Mouse (Mus musculus) heart, embryonic 16.5 days (tissue): ENCODE results near the gene Cdkl4. TPM values are rescaled to one million over a fixed set of nuclear protein-coding genes. Genes with fewer than 3 reads are reported as not detected.
"Not testable (repeated sequence)": the region's sequence is repeated elsewhere in the genome, so short reads cannot be mapped to it uniquely, and the experiment has no call there.

Experiments
- ATAC-seq: fragments of 200-750 bp; cut with Nextera tagmentation; replicated peaks from 2 replicates; pipeline ENCODE4 v1.8.0; 2017; ENCODE audit warnings: moderate number of reproducible peaks; ENCODE audit not compliant: insufficient read depth, low FRiP score; ENCODE audit errors: extremely low read depth
- H3K27ac ChIP-seq: fragments of 300-500 bp; sonication (generic); 2 replicates; pipeline ENCODE4 v1.5.1; 2014; ENCODE audit warnings: mild to moderate bottlenecking, low read length, control low read depth, moderate library complexity
- H3K27me3 ChIP-seq: fragments of 300-500 bp; sonication (generic); 2 replicates; pipeline ENCODE4 v1.6.1; 2014; ENCODE audit warnings: low read length, mixed read lengths; ENCODE audit not compliant: control insufficient read depth, insufficient read depth
- H3K36me3 ChIP-seq: fragments of 300-500 bp; sonication (generic); 2 replicates; pipeline ENCODE4 v1.6.1; 2014; ENCODE audit not compliant: control insufficient read depth, insufficient read depth
- H3K4me1 ChIP-seq: fragments of 300-500 bp; sonication (generic); 2 replicates; pipeline ENCODE4 v1.6.1; 2014; ENCODE audit warnings: low read length, mixed read lengths; ENCODE audit not compliant: control insufficient read depth, insufficient read depth
- H3K4me2 ChIP-seq: fragments of 300-500 bp; sonication (generic); 2 replicates; pipeline ENCODE4 v1.6.1; 2014; ENCODE audit warnings: low read depth, mild to moderate bottlenecking, control low read depth, low read length
- H3K4me3 ChIP-seq: fragments of 300-500 bp; sonication (generic); 2 replicates; pipeline ENCODE4 v1.5.1; 2014; ENCODE audit warnings: mild to moderate bottlenecking, control low read depth, low read length
- H3K9ac ChIP-seq: fragments of 300-500 bp; sonication (generic); 2 replicates; pipeline ENCODE4 v1.6.1; 2014; ENCODE audit warnings: low read length, control low read depth
- H3K9me3 ChIP-seq: fragments of 300-500 bp; sonication (generic); replicated peaks from 2 replicates; pipeline ENCODE4 v1.6.1; 2016; ENCODE audit warnings: low read length; ENCODE audit not compliant: control insufficient read depth
- WGBS: fragments of 180-500 bp; shearing (Covaris S2); extraction: QIAGEN DNeasy Blood & Tissue Kit; methylation state at CpG from one replicate; pipeline ENCODE4 v1.1.7; 2014; 5-methylcytosine and 5-hydroxymethylcytosine counted together
- polyA plus RNA-seq: library from polyadenylated mRNA; unstranded; fragments of >200 nt; fragmentation: Nextera tagmentation; extraction: Ambion mirVana; gene quantifications from 2 replicates; pipeline ENCODE4 v1.2.1, GENCODE M21; 2015

Gene Cdkl4
- polyA plus RNA-seq, 1 experiment from 2014 or later = 0.14 TPM

DNA sequence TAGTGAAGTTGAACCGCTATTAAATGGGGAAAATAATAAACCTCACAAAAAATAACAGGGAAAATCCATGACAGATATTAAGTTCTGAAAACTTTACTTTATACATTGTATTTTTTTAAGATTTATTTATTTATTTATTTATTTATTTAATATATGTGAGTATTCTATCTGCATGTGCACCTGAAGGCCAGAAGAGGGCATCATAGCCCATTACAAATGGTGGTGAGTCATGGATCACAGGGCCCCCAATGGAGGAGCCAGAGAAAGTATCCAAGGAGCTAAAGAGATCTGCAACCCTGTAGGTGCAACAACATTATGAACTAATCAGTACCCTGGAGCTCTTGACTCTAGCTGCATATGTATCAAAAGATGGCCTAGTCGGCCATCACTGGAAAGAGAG, 7.9 kb downstream of the Cdkl4 start:
- not testable (repeated sequence) for H3K4me2 ChIP-seq, H3K4me3 ChIP-seq, H3K9ac ChIP-seq, H3K4me1 ChIP-seq, H3K9me3 ChIP-seq, H3K27me3 ChIP-seq, ATAC-seq, H3K36me3 ChIP-seq, H3K27ac ChIP-seq
- WGBS = 98% methylated on average over 1 of the region's 2 CpGs

DNA sequence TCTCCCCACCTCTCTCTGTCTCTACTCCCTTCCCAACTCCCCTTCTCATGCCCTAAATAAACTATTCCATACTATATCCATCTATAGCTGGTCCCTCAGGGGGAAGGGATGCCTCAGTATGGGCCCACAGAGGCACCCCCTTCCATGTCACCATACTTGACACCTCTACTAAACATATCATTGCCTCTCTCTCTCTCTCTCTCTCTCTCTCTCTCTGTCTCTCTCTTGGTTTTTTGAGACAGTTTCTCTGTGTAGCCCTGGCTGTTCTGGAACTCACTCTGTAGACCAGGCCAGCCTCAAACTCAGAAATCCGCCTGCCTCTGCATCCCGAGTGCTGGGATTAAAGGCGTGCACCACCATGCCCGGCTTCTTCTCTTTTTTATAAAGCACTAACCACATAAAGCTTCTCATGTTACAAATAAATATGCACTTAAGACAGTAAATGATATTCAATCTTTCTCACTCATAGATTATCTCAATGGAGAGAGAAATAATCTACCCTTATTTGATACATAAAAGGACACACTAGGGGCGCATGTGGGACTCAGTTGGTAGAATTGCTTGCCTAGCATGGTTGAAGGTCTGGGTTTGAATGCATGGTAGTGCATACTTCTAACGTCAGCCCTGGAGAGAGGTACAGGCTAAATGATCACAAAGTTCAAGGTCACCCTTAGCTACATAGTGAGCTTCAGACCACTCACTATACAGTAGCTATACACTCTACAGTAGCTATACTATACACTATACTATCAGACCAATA, 8.6 kb downstream of the Cdkl4 start:
- Histone ChIP-seq H3K36me3 (no peaks in the 10 kb centered on the region), H3K4me1 (no peaks in the 10 kb centered on the region), H3K27me3 (no peaks in the 10 kb centered on the region), H3K4me3 (no peak overlapping the region), H3K9ac (no peak overlapping the region), H3K27ac (no peak overlapping the region), H3K9me3 (0 out of 2 replicates have a peak, but pooled peaks cover 3% of the 10 kb centered on the region), H3K4me2 (no peak overlapping the region)
- WGBS = 87% methylated on average over 6 of the region's 6 CpGs
- no peak for ATAC-seq

DNA sequence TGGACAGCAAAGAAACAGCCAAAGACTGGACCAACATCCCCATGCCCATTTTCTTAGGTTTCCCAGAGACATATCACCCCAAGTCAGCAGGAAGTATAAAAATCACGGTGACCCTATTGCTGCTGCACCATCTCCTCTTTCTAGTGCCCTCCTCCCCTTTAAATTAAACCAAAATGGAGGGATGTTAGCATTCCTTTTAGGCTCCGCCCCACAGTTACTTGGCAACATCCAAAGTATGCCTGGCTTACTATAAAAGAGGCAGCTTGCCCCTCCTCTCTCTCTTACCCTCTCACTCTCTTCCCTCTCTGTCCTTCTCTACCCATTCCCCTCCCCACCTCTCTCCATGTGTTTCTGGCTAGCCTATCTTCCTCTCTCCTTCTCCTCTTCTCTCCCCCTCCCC, 9.2 kb downstream of the Cdkl4 start:
- H3K4me1 ChIP-seq = no peaks in the 10 kb centered on the region
- H3K36me3 ChIP-seq = no peaks in the 10 kb centered on the region
- 0 out of 2 replicates have a peak, but pooled peaks cover 3% of the 10 kb centered on the region for H3K9me3 ChIP-seq
- H3K27ac ChIP-seq = no peak overlapping the region
- 81% methylated on average over 2 of the region's 2 CpGs for WGBS
- no peak overlapping the region for H3K9ac ChIP-seq
- no peak overlapping the region for H3K4me3 ChIP-seq
- no peak for ATAC-seq
- H3K27me3 ChIP-seq = no peaks in the 10 kb centered on the region
- H3K4me2 ChIP-seq = no peak overlapping the region

DNA sequence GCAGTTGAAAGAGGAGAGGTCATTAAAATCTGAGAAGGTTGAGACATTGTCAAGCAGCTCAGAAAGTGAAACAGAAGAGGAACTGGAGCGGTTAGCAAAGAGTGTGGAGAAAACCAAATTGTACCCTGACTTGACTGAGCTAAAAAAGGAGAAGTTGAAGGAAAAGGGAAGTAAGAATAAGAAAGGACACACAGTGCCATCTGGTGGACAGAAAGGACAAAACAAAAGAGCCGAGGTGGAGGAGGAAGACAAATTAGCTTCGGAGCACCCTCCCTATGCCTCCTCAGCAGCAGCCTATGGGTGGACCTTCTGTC, 13.0 kb downstream of the Cdkl4 start:
- Histone ChIP-seq H3K4me2 (peak overlapping the region; percentile 8; the same call in 1 of the 2 replicates), H3K27me3 (no peaks in the 10 kb centered on the region), H3K27ac (no peak overlapping the region), H3K9me3 (0 out of 2 replicates have a peak, but pooled peaks cover 3% of the 10 kb centered on the region), H3K4me3 (peak overlapping the region; percentile 29), H3K36me3 (no peaks in the 10 kb centered on the region), H3K4me1 (no peaks in the 10 kb centered on the region), H3K9ac (no peak overlapping the region)
- WGBS = 60% methylated on average over 3 of the region's 3 CpGs
- ATAC-seq = no peak

DNA sequence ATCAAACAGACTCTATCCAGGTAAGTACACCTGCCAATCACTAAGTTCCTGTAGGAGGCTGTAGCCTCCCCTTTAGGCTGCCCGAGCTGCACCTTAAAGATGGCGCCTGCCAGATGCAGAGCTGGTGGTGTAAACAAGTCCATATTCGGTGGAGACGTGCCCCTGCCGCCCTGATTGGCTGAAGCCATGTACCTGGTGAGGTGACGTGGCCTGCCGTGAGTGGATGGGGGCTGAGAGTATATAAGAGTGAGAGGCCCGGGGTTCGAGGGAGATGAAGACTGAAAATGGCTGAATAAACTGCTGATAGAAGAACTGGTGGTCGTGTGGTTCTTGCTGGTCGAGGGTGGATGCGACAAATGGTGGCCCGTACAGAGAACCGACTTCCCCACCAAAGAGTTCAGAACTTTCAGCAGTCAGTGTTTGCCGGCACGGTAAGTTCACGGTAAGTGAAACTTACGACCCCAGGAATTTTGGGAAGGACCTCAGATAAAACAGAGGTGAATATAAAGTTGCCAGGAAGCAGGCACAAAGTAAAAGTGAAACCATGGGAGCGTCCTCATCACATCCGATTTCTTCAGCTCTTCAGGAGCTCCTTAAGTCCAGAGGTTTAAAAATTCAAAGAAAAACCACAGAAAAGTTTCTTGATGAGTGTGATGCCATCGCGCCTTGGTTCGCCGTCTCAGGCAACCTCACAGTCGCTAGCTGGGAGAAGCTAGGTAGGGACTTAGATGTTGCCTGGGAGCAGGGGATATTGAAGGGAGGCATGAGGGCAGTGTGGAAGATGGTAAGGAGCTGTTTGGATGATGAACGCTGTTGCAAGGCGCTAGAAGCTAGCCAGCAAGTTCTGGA, 13.6 kb downstream of the Cdkl4 start:
- H3K9me3 ChIP-seq, H3K4me1 ChIP-seq, H3K27ac ChIP-seq, H3K27me3 ChIP-seq, H3K36me3 ChIP-seq, H3K9ac ChIP-seq, ATAC-seq: not testable (repeated sequence)
- 90% methylated on average over 27 of the region's 27 CpGs for WGBS
- Histone ChIP-seq H3K4me3 (peak overlapping the region; percentile 29), H3K4me2 (peak overlapping the region; percentile 8; the same call in 1 of the 2 replicates)

DNA sequence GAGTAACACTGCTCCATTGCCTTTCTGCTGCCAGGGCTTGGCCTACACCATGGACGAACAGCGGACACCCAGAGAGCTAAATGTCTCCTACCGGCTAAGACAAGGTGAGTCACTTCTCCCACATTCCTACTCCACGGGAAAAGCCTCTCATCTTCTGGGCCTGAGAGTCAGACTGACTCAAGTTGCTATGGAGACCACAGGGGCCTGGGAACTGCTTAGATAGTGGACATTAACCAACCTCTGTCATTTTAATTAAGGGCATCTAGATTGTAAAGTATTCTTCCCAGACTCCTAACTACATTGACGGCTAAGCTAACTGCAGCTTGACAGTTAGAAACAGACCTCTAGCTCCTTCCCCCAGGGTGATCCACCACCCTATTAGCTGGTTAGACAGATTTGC, 14.8 kb downstream of the Cdkl4 start:
- Histone ChIP-seq H3K27me3 (no peaks in the 10 kb centered on the region), H3K27ac (no peak overlapping the region), H3K4me2 (no peak overlapping the region), H3K4me1 (no peaks in the 10 kb centered on the region), H3K9ac (no peak overlapping the region), H3K36me3 (no peaks in the 10 kb centered on the region), H3K4me3 (no peak overlapping the region), H3K9me3 (0 out of 2 replicates have a peak, but pooled peaks cover 3% of the 10 kb centered on the region)
- no peak for ATAC-seq
- 45% methylated on average over 5 of the region's 5 CpGs for WGBS

DNA sequence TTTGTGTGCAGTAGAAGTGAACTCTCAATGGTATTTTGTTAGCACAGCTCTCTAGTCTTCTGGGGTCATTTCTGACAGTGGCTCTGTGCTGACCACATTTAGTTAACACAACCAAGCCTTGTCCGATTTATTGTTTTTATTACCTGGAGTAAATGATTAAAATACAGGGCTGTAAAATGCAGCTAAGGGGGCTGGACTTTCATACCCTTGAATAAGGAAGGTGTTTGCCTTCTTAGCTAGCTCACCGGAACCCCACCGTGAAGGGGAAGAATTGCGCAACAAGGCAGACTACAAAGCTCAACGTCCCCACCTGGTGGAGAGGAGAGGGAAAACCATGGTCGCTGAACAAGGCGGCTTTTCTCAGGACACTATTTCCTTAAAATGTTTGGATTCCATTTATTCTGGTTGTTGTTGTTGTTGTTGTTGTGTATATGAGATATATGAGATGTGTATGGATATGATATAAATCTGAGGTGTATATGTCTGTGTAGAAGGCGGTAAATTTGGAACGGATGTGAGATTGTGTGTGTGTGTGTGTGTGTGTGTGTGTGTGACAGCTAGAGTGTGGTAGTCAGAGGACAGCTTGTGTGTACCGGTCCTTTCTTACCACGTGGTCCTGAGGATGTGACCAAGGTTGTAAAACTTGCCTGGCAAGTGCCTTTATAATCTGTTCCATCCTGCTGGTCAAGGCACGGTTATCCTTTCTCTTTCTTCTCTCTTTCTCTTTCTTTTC, 16.8 kb downstream of the Cdkl4 start:
- ATAC-seq = no peak
- H3K27ac ChIP-seq = no peak overlapping the region

DNA sequence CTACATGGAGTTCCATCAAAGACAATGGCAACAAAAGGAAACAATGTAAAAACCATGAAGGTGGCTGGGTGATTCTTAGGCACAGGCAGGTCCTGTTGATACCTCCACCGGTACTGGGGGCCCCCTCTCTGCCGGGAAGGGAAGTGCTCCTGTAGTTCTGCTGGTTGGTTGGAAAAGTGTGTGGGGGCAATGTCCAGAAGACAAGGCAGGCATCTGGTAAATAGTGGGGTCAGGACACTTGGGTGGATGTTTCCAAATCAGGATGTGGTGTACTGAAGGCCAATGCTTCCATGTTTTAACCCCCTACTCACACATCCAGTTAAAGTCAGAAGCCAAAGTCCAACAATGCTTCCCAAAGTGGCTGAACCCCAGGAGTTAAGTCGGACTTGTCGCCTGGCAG, 17.9 kb downstream of the Cdkl4 start:
- H3K27me3 ChIP-seq = no peaks in the 10 kb centered on the region
- WGBS = 78% methylated on average over 4 of the region's 4 CpGs

More for the DNA sequence above, 16.8 kb downstream of the Cdkl4 start:
- Histone ChIP-seq H3K4me1 (no peaks in the 10 kb centered on the region), H3K27me3 (no peaks in the 10 kb centered on the region), H3K9ac (no peak overlapping the region), H3K36me3 (no peaks in the 10 kb centered on the region), H3K4me3 (no peak overlapping the region), H3K4me2 (peak overlapping the region; percentile 48), H3K9me3 (no peaks in the 10 kb centered on the region)
- WGBS = 19% methylated on average over 12 of the region's 12 CpGs

More for the DNA sequence above, 17.9 kb downstream of the Cdkl4 start:
- no peaks in the 10 kb centered on the region for H3K9me3 ChIP-seq
- no peak overlapping the region for H3K4me3 ChIP-seq
- no peak overlapping the region for H3K9ac ChIP-seq
- H3K4me1 ChIP-seq = no peaks in the 10 kb centered on the region
- no peak overlapping the region for H3K4me2 ChIP-seq
- no peaks in the 10 kb centered on the region for H3K36me3 ChIP-seq
- ATAC-seq = no peak
- H3K27ac ChIP-seq = no peak overlapping the region
